Mouse (Mus musculus) CH12.LX (cell line): ENCODE results near the gene Cpeb1. TPM values are rescaled to one million over a fixed set of nuclear protein-coding genes. Genes with fewer than 3 reads are reported as not detected.

Experiments
- DNase-seq: peaks from one replicate; pipeline ENCODE4 v3.0.0-alpha.2; 2013; ENCODE audit errors: extremely low read depth
- H3K27ac ChIP-seq: 2 replicates; pipeline ENCODE4 v1.5.1; 2012; ENCODE audit warnings: low read depth, mild to moderate bottlenecking, control low read depth, moderate library complexity; ENCODE audit not compliant: insufficient read depth
- H3K27me3 ChIP-seq: replicated peaks from 2 replicates; pipeline ENCODE3; 2012; ENCODE audit warnings: inconsistent platforms
- H3K36me3 ChIP-seq, 2 experiments: replicated peaks in 1 of 2; 2 replicates each; pipeline versions ENCODE3 to v1.6.1; 2012; ENCODE audit warnings: inconsistent platforms in 1 of 2, low read length in 1 of 2, mild to moderate bottlenecking in 1 of 2, mixed read lengths in 1 of 2, moderate library complexity in 1 of 2; ENCODE audit not compliant: control insufficient read depth in 1 of 2, insufficient read depth in 1 of 2
- H3K4me1 ChIP-seq, 2 experiments: 2 replicates each; pipeline ENCODE4 v1.6.1; 2012; ENCODE audit warnings: inconsistent platforms in 1 of 2, moderate library complexity in 1 of 2; ENCODE audit not compliant: insufficient read depth in 2 of 2, control insufficient read depth in 1 of 2
- H3K4me2 ChIP-seq: 2 replicates; pipeline ENCODE4 v1.6.1; 2012; ENCODE audit warnings: low read depth, mild to moderate bottlenecking, control low read depth; ENCODE audit not compliant: poor library complexity, insufficient read depth, severe bottlenecking
- H3K4me3 ChIP-seq, 3 experiments: fragments of 150-350 bp in 1 of 3; sonication (generic) in 1 of 3; replicated peaks in 1 of 3; 2 replicates each; pipeline versions ENCODE3 to v1.5.1; 2011 to 2012; ENCODE audit warnings: low read depth in 2 of 3, low read length in 2 of 3, mild to moderate bottlenecking in 2 of 3, moderate library complexity in 2 of 3, control low read depth in 1 of 3, improper control_type of control experiment in 1 of 3, inconsistent platforms in 1 of 3, mixed read lengths in 1 of 3; ENCODE audit not compliant: poor library complexity in 1 of 3
- H3K79me2 ChIP-seq: replicated peaks from 2 replicates; pipeline ENCODE4 v1.6.1; 2012; ENCODE audit warnings: mild to moderate bottlenecking, moderate library complexity; ENCODE audit not compliant: control insufficient read depth, poor library complexity, insufficient read depth, severe bottlenecking; ENCODE audit errors: extremely low read depth
- H3K9ac ChIP-seq: 2 replicates; pipeline ENCODE4 v1.6.1; 2012; ENCODE audit warnings: low read depth, mild to moderate bottlenecking, control low read depth, moderate library complexity; ENCODE audit not compliant: insufficient read depth
- H3K9me3 ChIP-seq: replicated peaks from 2 replicates; pipeline ENCODE3; 2012; ENCODE audit warnings: low read length, inconsistent platforms, mixed read lengths
- BHLHE40 ChIP-seq: IDR thresholded peaks from 2 replicates; pipeline ENCODE4 v1.6.1; 2011; ENCODE audit warnings: mild to moderate bottlenecking, low read depth, low read length, improper control_type of control experiment
- ETS1 ChIP-seq: conservative IDR thresholded peaks from 2 replicates; pipeline ENCODE4 v1.6.1; 2012; ENCODE audit warnings: low read depth, mild to moderate bottlenecking, inconsistent platforms, low read length, improper control_type of control experiment, moderate library complexity
- HCFC1 ChIP-seq: IDR thresholded peaks from 2 replicates; pipeline ENCODE4 v1.6.1; 2012; ENCODE audit warnings: low read depth, mild to moderate bottlenecking, inconsistent platforms, low read length, improper control_type of control experiment
- JUN ChIP-seq: IDR thresholded peaks from 2 replicates; pipeline ENCODE4 v1.6.1; 2011; ENCODE audit warnings: low read depth, mild to moderate bottlenecking, low read length, improper control_type of control experiment, moderate library complexity; ENCODE audit not compliant: insufficient read depth
- MAFK ChIP-seq: IDR thresholded peaks from 2 replicates; pipeline ENCODE4 v1.6.1; 2011; ENCODE audit warnings: low read length, improper control_type of control experiment; ENCODE audit not compliant: insufficient replicate concordance
- NRF1 ChIP-seq: IDR thresholded peaks from 2 replicates; pipeline ENCODE4 v1.6.1; 2014; ENCODE audit warnings: low read depth, mild to moderate bottlenecking, inconsistent platforms, low read length, improper control_type of control experiment, moderate library complexity
- PAX5 ChIP-seq: IDR thresholded peaks from 2 replicates; pipeline ENCODE4 v1.6.1; 2012; ENCODE audit warnings: low read length, inconsistent platforms, mixed read lengths
- POLR2A ChIP-seq: IDR thresholded peaks from 2 replicates; pipeline ENCODE4 v1.6.1; 2011; ENCODE audit warnings: low read depth, mild to moderate bottlenecking, improper control_type of control experiment, low read length
- RCOR1 ChIP-seq: conservative IDR thresholded peaks from 2 replicates; pipeline ENCODE4 v1.6.1; 2012; ENCODE audit warnings: low read depth, mild to moderate bottlenecking, inconsistent platforms, low read length, improper control_type of control experiment
- SIN3A ChIP-seq: IDR thresholded peaks from 2 replicates; pipeline ENCODE4 v1.6.1; 2012; ENCODE audit warnings: low read length, improper control_type of control experiment, inconsistent platforms
- TBP ChIP-seq: conservative IDR thresholded peaks from 2 replicates; pipeline ENCODE4 v1.6.1; 2011; ENCODE audit warnings: low read depth, low read length, improper control_type of control experiment
- TCF12 ChIP-seq: IDR thresholded peaks from 2 replicates; pipeline ENCODE4 v1.6.1; 2014; ENCODE audit warnings: low read depth, mild to moderate bottlenecking, inconsistent platforms, low read length, improper control_type of control experiment
- ZC3H11A ChIP-seq: IDR thresholded peaks from 2 replicates; pipeline ENCODE4 v1.6.1; 2012; ENCODE audit warnings: low read depth, mild to moderate bottlenecking, inconsistent platforms, low read length, improper control_type of control experiment
- ZKSCAN1 ChIP-seq: IDR thresholded peaks from 2 replicates; pipeline ENCODE4 v1.6.1; 2012; ENCODE audit warnings: low read depth, inconsistent platforms, low read length, improper control_type of control experiment, borderline replicate concordance
- dilution Hi-C: fragments of 300-500 bp; cut with MboI; formaldehyde crosslinking; loops from 2 replicates; pipeline ENCODE4 v1.14.3; 2020; ENCODE audit warnings: low sequenced_read_pairs; ENCODE audit not compliant: extremely low pct_unique_long_range_greater_than_20kb, extremely low pct_ligation_motif_present
- in situ Hi-C: fragments of 300-500 bp; cut with MboI; formaldehyde crosslinking; loops from 3 replicates; pipeline ENCODE4 v1.14.3; 2019; ENCODE audit warnings: low sequenced_read_pairs, low pct_ligation_motif_present, low pct_unique_long_range_greater_than_20kb, mixed read lengths
- polyA plus RNA-seq: library from polyadenylated mRNA; unstranded; fragments of >175 nt; gene quantifications from 2 replicates; pipeline ENCODE4 v1.2.1, GENCODE M21; 2012; ENCODE audit warnings: low read depth; ENCODE audit not compliant: insufficient read length
- total RNA-seq, 2 experiments: library from RNA; depleted of rRNA; stranded (reverse); fragments of 300-350 nt in 1 of 2; fragments of >200 nt in 1 of 2; gene quantifications; 2 replicates each; pipeline ENCODE4 v1.2.3; 2012 to 2014

Gene Cpeb1
- total and polyA plus RNA-seq, 3 experiments: 0.26 TPM; not detected in 2

DNA sequence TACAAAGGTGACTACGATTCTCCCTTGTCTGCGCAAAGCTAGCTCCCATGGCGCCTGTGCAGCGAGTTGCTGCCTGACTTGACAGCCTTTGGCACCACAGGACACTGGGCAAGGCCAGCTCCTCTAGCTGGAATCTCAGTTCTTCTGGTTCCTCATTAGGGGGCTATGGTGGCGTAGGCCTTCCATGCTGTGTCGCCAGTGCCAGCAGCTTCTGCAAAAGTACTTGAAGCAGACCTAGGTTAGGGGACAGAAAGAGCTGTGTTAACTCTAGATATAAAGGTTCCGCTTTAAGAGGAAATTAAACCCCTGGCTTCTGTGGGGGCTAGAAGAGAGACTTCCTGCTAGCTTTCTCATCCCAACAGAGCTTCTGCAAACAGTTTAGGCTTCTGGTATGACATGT lies 107.1 kb downstream of the Cpeb1 start:
- Histone ChIP-seq H3K4me1 (peaks cover 0 to 5% of the 10 kb centered on the region in 2 experiments; a peak in 2 of 4 replicates), H3K27ac (no peak overlapping the region)
- no peak for TF ChIP-seq PAX5
- no peak for TF ChIP-seq JUN
- no peak for TF ChIP-seq RCOR1
- no peak for TF ChIP-seq ZKSCAN1
- TF ChIP-seq MAFK: no peak
- no peak for TF ChIP-seq ETS1
- TF ChIP-seq BHLHE40: no peak
- TF ChIP-seq HCFC1: no peak
- TF ChIP-seq NRF1: no peak
- no peak for TF ChIP-seq TBP
- no peak for TF ChIP-seq ZC3H11A
- no peak for TF ChIP-seq TCF12
- no peak for TF ChIP-seq POLR2A
- TF ChIP-seq, all 38 proteins: peak for 0
- Histone ChIP-seq H3K4me3 (no peak overlapping the region), H3K4me2 (no peak overlapping the region), H3K36me3 (peaks cover 12 to 14% of the 10 kb centered on the region in 2 experiments), H3K79me2 (peaks cover 18% of the 10 kb centered on the region), H3K9ac (no peak overlapping the region), H3K9me3 (no peaks in the 10 kb centered on the region), H3K27me3 (no peaks in the 10 kb centered on the region)
- DNase-seq: no peak
- dilution Hi-C loops (no loop called here), in situ Hi-C loops (no loop called here)

DNA sequence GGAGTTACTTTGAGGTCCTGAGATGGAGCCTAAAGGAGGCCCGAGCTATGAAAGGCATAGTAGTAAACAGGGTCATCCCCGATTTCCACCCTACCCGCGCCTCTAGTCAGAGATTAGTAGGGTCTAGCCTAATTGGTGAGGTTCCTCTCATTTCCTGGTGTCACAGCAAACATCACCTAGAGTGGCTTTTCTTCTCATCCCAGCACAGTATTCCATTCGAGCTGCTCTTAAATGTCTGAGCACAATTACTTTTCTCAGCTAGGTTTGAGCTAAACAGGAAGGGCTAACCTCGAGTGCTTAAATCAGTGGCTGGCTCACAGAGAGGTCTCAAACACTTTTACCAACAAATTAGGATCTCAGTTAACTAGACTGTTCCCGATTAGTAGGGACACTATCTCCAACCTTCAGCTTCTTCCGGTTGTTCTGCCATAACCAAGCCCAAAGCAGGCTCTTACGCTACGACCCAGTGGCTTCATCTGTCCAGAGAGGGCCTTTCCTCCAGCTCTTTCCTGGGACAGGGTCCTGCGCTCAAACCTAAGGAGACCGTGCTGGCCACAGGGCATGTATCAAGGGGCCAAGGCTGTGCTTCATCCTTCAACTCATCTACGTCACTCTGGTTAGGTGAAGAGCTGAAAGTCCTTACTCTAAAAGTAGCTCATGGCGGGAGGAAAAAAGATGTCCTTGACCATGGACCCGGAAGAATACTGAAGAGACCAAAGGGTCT lies 109.7 kb downstream of the Cpeb1 start:
- TF ChIP-seq SIN3A (0 out of 2 replicates have a peak, but pooled peaks have one; percentile 3), PAX5 (no peak)
- TF ChIP-seq, all 38 proteins: peak for 1
- in situ Hi-C loops: no loop called here

More for the DNA sequence above, 109.7 kb downstream of the Cpeb1 start:
- no peak for DNase-seq
- Histone ChIP-seq H3K27ac (no peak overlapping the region), H3K4me1 (peaks cover 2 to 26% of the 10 kb centered on the region in 2 experiments; a peak in 2 of 4 replicates), H3K9ac (peak overlapping the region; percentile 18), H3K4me3 (peak overlapping the region; percentile 20 to 100 (median 41)), H3K4me2 (peak overlapping the region; percentile 31), H3K9me3 (no peaks in the 10 kb centered on the region), H3K36me3 (peaks cover 35 to 40% of the 10 kb centered on the region in 2 experiments), H3K79me2 (peaks cover 36% of the 10 kb centered on the region), H3K27me3 (no peaks in the 10 kb centered on the region)
- dilution Hi-C loops: no loop called here
